Mouse (Mus musculus) kidney, adult 2 months (tissue): ENCODE measurements around the gene Wbp1l.

ENCODE experiments used
- CTCF ChIP-seq: fragments of 200-500 bp; conservative IDR thresholded peaks from 2 replicates; pipeline ENCODE4 v1.5.1; 2011; ENCODE audit warnings: low read depth, mild to moderate bottlenecking, control low read depth, low read length, moderate library complexity, mixed read lengths; ENCODE audit not compliant: insufficient read depth, insufficient read length
- POLR2A ChIP-seq: fragments of 200-500 bp; IDR thresholded peaks from one replicate; pipeline ENCODE4 v1.6.1; 2011; ENCODE audit warnings: low read depth, low read length, control low read depth

DNA sequence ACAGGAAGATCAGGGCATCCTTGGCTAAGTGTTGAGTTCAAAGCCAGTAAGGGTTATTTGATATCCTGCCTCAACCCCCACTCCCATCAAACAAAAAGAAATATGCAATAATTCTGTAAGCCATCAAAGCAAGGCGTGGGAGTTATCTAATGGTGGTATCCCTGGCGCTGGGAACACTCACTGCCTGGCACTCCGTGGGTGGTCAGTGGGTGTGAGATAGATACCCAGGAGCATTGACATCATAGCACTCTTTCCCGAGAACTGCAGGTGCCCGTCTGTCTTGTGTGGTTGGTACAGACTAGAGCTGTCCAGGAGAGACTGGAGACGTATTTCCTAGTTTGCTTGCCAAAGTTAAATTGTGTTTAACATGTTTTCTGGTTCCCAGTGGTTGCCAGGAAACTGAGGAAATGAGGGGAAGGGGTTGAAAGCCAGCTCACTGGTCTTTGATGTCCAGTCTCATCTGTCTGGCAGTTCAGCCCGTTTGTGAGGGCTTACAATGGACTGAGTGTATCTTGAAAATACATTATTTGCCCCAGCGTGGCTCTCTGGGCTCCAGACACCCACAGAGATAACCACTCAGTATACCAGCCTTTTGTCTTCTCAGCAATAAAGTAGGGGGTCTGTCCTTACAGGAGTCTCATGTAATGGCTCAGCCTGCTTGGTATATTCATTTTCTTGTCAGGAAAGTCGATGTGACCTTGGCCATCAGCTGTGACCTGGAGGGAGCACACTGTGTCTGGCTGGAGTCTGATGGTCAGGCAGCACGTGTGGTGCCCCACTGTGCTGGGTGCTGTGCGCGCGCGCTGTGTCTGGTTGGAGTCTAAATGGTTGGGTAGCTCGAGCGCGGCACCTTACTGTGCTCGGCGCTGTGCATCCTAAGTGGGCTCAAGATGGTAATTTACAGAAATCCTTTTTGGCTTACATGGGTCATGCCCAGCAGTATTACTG is 22.6 kb downstream of the Wbp1l start:
- TF ChIP-seq CTCF (no peak), POLR2A (no peak)
